Mouse (Mus musculus): ENCODE results near the gene Nrbf2. TPM values are rescaled to one million over a fixed set of nuclear protein-coding genes. Genes with fewer than 3 reads are reported as not detected.

Gene Nrbf2
- polyA plus RNA-seq (2014; fragmentation: Illumina TruSeq; extraction: RNeasy Lipid Tissue Mini Kit (QIAGEN cat#74804)): 31.0 TPM

DNA sequence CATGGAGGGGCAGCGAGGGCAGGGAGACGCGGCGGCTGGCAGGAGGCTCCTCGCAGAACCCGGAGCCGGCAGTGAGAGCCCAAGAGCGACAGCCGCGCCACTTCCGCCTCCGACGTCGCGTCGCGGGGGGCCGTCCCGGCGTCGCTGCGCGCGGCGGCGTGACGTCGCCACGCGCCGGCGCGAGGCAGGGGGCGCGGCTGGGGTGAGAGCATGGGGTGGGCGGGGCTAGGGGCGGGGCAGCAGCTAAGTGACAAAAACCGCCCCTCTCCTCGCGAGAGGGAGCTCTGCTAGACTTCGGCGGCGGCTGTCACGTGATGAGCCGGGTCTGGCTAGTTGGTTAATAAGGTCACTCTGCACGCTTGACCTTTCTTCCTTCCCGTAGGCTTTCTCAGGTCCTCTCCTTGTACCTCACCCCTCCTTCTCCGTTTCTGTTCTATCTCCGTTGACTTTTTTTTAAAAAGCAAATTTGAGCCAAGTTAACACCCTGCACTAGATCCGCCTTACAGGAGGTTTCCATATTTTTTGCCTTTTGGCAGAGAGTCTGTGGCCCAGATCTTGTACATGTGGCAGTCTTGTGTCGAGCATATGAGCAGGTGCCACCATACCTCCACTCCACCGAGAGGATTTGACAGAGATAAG is at the start of gene Nrbf2:
Nrbf2 (minus strand) TSS at position 130 of the 639 bp plus-strand sequence.

Other genes with a start within 250 kb of the Nrbf2 start
- gene Jmjd1c, start 189.2 kb downstream of the Nrbf2 start, polyA plus RNA-seq (2014; fragmentation: Illumina TruSeq; extraction: RNeasy Lipid Tissue Mini Kit (QIAGEN cat#74804)): 84.5 TPM
- 163 TPM for gene Reep3, start 188.4 kb downstream of the Nrbf2 start, polyA plus RNA-seq (2014; fragmentation: Illumina TruSeq; extraction: RNeasy Lipid Tissue Mini Kit (QIAGEN cat#74804))